Mouse (Mus musculus) testis, adult 2 months (tissue): ENCODE results near the gene Gns.

ENCODE experiments used
- CTCF ChIP-seq: fragments of 200-500 bp; IDR thresholded peaks from 2 replicates; pipeline ENCODE4 v1.5.1; 2012; ENCODE audit warnings: low read depth, mild to moderate bottlenecking, inconsistent platforms, low read length, moderate library complexity; ENCODE audit not compliant: control insufficient read depth, insufficient read depth, insufficient replicate concordance
- POLR2A ChIP-seq: fragments of 200-500 bp; IDR thresholded peaks from 2 replicates; pipeline ENCODE4 v1.6.1; 2012; ENCODE audit warnings: low read depth, mild to moderate bottlenecking, inconsistent platforms, low read length, moderate library complexity; ENCODE audit not compliant: control insufficient read depth

DNA sequence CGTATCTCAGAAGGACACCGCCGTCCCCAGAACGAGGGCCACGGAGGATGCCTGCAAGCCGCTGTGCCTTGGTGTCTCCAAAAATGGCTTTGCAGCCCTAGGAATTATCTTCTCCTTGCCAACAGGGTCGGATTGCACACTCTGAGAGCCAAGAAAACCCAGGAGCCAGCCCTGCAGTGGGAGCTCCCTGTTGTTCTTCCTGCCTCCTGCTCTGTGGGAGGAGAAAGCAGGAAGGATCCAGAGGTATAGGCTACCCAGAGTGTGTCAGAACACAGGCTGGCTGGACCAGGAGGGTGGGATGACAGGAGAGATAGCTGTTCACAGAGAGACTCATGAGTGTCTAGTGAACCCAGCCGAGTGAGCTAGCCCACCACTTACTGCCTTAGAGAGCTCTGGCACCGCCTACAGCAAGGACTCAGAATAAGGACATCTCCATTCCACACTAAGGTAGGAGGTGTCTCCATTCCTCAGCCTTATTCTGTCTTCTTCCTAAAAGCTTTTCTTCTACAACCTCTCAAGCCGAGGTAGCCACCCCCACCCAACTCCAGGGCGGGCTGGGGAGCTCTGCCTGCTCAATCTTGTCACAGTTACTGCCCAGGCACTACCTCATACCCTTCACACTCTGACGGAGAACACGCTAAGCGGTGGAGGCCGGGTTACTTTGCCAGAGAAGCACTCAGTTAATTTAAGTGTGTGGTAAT, 63.3 kb downstream of the Gns start:
- no peak for TF ChIP-seq POLR2A
- no peak for TF ChIP-seq CTCF
